Mouse (Mus musculus) layer of hippocampus, adult 18-20 months (tissue): ENCODE results near the gene B4galt5. TPM values are rescaled to one million over a fixed set of nuclear protein-coding genes. Genes with fewer than 3 reads are reported as not detected.
A peak's percentile ranks its signal among the peaks of the same experiment; 100 is the strongest.

ENCODE experiments used
- DNase-seq, 2 experiments: peaks; one replicate each; pipeline ENCODE4 v3.0.0; 2022; ENCODE audit warnings: low spot score in 2 of 2
- total RNA-seq, 2 experiments: library from RNA; stranded (reverse); gene quantifications; 2 replicates each; pipeline ENCODE4 v1.2.3; 2021

Gene B4galt5
- total RNA-seq, 2 experiments from 2014 or later = 43.7 to 44.5 TPM

DNA sequence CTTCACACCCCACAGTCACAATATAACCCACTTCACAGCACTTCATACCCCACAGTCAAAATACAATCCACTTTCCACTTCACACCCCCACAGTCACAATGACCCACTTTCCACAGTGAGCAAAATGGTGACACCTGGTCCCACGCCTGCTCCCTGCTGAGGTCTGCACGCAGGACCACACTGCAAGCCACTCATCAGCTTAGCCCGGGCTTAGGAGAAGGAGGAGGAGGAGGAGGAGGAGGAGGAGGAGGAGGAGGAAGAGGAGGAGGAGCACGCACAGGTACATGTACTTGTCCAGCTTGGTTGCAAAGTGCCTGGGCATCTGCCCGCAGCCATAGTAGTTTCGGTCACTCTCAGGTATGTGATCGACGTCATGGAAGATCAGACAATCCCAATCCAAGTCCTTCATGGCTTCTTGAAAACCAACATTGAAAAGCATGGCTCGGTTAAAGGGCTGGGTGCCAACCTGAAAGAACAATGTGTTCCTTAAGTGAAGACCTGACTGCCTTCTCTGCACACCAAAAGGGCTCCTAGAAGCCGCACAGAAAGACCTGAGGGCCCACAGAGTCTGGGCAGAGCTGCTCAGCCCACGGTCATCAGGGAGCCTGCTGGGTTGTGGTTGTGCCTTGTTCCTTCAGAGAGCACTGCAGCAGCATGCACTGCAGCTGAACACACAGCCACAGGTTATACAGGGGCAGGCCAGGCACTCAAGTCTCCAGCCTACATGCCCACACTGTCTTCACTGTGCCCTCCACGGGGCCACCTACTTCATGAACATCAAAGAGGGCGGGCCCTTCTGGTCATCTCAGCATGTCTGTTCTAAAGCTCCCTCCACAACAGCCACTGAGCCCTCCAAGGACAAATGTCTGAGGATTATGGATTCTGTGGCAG is 43.4 kb downstream of the B4galt5 start:
- DNase-seq = peak in 1 of 2 experiments; percentile 0

GRCm38 (mm10) chr2:167304651-167305381 is 44.2 kb downstream of the B4galt5 start:
- DNase-seq = peak in 1 of 2 experiments; percentile 0

DNA sequence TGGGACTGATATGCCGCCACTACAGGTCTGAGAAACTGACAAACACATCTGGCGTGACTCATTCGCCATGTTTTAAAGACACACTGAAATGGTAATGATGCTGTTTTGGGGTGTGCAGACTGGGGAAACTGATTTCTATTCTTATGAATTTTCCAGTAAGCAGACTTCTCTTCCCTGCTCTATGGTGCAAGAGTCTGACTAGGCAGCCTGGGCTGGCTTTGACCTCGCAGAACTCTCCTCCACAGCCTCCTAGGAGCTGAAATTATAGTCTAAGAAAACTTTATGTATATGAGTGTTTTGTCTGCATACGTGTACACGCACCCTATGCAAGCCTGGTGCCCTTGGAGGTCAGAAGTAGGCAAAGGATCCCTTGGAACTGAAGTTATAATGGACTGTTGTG is 45.2 kb downstream of the B4galt5 start:
- DNase-seq = peak in 1 of 2 experiments; percentile 0

DNA sequence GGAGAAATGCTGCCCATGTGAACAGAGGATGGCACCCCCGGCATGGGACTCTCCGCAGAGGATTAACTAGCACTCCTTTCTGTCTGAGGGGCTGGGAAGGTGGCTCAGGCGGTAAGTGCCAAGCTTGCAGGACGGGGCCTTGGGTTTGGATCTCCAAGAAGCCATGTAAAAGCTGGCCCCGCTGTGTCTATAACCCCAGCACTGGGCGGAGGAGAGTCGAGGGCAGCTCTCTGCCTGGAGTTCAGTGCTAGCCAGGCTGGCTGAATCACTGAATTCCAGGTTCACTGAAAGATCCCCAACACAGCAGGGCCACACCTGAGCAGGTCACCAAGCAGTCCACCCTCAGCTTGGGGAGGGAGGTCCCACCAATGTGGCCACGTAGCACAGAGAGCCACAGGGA is 45.8 kb downstream of the B4galt5 start:
- peak; percentile 0 for DNase-seq

DNA sequence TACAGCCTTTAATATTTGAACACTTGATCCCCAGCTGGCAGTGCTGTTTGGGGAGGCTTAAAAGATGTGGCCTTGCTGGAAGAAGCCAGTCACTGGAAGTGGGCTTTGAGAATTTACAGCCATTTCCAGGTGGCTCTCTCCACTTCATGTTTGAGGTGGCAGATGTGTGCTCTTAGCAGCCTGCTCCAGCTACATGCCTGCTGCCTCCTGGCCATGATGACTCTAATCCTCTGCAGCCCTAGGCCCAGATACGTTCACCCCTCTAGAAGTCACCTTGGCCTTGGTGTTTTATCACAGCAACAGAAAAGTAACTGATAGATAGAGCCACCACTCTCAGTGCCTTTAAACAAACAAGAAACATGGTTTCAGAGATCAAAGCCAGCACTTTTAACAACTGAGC is 46.3 kb downstream of the B4galt5 start:
- peak; percentile 0 for DNase-seq

DNA sequence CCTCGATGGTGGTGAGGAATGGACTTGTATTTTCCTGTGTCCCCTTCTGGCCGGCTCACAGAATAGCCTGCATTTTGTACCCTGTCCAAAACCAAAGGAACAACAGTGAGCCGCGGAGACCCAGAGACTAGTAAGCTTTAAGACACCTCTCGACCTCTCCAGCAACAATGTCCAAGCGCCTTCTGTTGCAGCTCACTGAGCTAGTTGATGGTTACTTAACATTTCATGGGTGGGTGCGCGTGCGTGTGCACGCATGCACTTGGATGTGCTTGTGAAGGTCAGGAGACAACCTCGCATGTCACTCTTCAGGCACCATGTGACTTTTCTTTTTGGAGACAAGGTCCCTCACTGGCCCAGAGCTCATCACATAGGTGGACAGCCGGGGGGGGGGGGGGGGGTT is 47.0 kb downstream of the B4galt5 start:
- DNase-seq = peak; percentile 0 to 1

- peak in 1 of 2 experiments; percentile 0 for DNase-seq
Measured at GRCm38 (mm10) chr2:167301601-167302000, 47.4 kb downstream of the B4galt5 start.

- peak; percentile 0 for DNase-seq
Measured at GRCm38 (mm10) chr2:167300943-167301497, 48.0 kb downstream of the B4galt5 start.

GRCm38 (mm10) chr2:167299861-167300667 is 48.9 kb downstream of the B4galt5 start:
- no peak for DNase-seq

GRCm38 (mm10) chr2:167298729-167299705 is 50.0 kb downstream of the B4galt5 start:
- peak; percentile 66 to 88 for DNase-seq

- DNase-seq = no peak
Measured at GRCm38 (mm10) chr2:167297985-167298384, 51.0 kb downstream of the B4galt5 start.

GRCm38 (mm10) chr2:167294926-167295325 is 54.1 kb downstream of the B4galt5 start:
- DNase-seq = no peak

GRCm38 (mm10) chr2:167294216-167294615 is 54.8 kb downstream of the B4galt5 start:
- no peak for DNase-seq

DNA sequence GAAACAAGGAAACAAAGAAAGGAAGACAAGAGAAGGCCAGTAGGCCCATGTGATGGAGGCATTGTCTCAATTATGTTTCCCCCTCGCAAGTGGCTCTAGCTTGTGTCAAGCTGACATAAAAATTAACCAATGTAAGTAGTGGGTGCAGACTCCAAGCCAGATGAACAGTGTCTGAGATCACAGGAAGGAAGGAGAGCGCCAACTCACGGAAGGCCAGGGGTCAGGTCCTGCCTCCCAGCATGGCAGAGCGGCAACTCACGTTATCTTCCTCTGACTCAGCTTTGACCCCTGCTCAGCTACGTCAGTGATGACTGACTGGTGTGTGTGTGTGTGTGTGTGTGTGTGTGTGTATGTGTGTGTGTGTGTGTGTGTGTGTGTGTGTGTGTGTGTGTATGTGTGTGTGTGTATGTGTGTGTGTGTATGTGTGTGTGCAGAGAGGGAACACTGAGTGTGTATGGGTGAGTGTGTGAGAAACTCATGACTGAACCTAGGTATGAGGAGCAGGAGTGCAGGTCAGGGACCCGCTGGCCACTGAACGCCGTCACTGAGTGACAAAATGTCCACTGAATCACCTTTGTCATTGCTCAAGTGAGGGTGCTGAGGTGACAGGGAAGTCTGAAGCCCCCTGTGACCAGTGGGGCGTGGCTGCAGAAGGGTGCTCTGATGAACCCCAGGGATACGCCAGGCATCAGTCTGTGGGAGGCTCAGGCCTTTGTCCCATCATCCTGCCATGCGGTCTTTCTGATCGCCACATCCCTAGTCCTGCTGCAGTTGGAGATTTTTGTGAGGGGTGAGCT is 55.5 kb downstream of the B4galt5 start:
- no peak for DNase-seq

DNA sequence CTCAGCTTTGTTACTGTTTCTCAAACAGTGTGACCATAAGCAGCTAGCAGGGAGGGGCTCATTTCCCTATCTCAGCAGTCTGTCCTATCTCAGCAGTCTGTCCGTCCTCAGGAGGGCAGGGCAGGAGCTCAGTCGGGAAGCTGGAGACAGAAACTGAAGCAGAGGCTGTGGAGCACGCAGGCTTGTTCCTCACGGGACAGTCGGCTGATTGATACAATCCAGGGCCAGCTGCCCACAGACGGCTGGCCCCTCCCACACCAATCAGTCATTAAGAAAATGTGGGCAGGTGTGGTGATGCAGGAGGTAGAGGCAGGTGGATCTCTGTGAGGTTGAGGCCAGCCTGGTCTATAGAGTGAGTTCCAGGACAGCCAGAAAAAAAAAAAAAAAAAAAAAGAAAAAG is 56.1 kb downstream of the B4galt5 start:
- DNase-seq = no peak

- DNase-seq = no peak
Measured at GRCm38 (mm10) chr2:167292151-167292591, 56.8 kb downstream of the B4galt5 start.

GRCm38 (mm10) chr2:167291656-167292055 is 57.3 kb downstream of the B4galt5 start:
- DNase-seq = no peak

GRCm38 (mm10) chr2:167281461-167281860 is 67.5 kb downstream of the B4galt5 start:
- DNase-seq = no peak

DNA sequence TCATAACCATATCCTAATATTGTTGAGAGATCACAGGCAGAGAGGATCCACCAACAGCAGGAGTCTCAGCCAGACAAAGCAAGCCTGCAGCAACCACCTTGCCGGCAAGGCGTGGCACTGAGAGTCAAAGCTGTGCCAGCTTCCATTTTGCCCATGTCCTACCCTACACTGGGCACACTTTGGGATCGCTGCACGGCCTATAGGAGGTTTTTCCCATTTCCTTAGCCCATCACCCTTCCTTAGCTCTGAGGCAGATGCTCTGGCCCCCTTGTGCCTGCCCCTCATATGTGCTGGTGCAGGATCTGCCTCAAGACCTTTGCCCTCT is 68.0 kb downstream of the B4galt5 start:
- DNase-seq = no peak
